Mouse (Mus musculus) bone marrow, adult 2 months (tissue): ENCODE data around the gene Tmem63c.

Experiments
- CTCF ChIP-seq: fragments of 200-500 bp; IDR thresholded peaks from 2 replicates; pipeline ENCODE4 v1.5.1; 2011; ENCODE audit warnings: low read length, control low read depth; ENCODE audit not compliant: control insufficient read depth, insufficient read depth
- POLR2A ChIP-seq: fragments of 200-500 bp; IDR thresholded peaks from 2 replicates; pipeline ENCODE4 v1.6.1; 2011; ENCODE audit warnings: low read depth, mild to moderate bottlenecking, control low read depth, low read length, borderline replicate concordance; ENCODE audit not compliant: control insufficient read depth

- TF ChIP-seq CTCF (no peak), POLR2A (no peak)
Observed at GRCm38 (mm10) chr12:87089701-87090100, 68.6 kb downstream of the Tmem63c start.
